Mouse (Mus musculus) kidney, postnatal 36 days (tissue): ENCODE results near the gene Gstp2.
"Not testable (repeated sequence)": the region's sequence is repeated elsewhere in the genome, so short reads cannot be mapped to it uniquely, and the experiment has no call there.

Experiments used
- DNase-seq, 2 experiments: peaks; one replicate each; pipeline ENCODE4 v3.0.0; 2021 to 2022; ENCODE audit warnings: mixed read lengths in 2 of 2

Gene Gstp2

DNA sequence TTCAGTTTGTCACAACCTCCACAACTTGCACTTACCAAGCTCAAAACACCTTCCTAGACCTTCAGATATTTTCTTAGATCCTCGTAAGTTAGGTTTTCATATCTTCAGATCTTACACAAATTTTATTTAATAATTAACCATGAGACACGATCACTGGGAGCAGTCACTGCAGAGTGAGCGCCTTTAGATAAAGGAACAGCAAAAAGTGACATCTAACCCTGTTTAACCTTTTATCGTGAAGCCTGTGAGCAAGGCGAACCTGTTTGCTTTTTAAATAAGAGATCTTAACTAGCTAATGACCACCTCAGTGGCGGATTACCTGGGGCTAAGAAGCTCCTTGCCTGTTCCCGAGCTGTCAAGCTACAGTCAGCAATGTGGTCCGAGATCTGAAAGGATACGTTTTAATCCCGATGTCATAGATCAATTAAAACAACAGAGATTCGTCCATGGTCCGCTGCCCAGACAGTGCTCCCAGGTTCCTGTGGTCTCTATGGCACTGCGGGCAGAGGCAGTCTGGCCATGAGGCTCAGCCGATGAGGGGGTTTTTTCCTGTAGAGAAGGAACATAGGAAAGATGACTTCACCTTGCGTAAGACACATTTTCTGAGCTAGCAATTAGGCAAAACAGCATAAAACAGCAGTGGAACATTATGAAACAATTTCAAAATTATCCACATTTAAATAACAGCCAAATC lies 23.0 kb upstream of the Gstp2 start:
- no peak for DNase-seq

DNA sequence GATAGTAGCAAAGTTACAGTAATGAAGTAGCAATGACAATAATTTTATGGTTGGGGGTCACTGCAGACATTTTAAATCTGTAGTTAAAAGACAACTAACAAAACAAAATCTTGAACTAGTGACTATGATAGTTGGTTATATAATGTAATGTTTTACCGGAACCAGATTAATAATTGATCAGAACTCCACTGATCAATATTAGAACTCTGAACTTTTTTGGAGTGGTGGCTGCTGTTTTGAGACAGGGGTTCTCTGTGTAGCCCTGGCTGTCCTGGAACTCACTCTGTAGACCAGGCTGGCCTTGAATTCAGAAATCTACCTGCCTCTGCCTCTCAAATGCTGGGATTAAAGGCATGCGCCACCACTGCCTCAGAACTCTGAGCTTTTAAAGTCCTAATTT lies 22.4 kb upstream of the Gstp2 start:
- DNase-seq = not testable (repeated sequence)

DNA sequence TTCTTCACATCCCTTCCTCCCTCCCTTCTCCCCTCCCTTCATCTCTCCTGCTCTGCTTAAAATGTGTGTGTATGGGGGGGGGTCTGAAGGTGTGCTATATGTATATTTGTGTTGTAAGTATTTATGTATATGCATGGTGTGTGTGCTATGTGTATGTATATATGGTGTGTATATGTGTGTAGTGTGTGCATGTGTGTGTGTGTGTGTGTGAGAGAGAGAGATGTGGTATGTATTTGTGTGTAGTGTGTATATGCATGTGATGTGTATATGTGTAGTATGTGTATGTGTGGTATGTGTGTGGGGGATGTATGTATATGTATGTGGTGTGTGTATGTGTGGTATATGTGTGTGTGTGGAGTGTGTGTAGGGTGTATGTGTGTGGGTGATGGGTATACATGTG lies 21.1 kb upstream of the Gstp2 start:
- no peak for DNase-seq

DNA sequence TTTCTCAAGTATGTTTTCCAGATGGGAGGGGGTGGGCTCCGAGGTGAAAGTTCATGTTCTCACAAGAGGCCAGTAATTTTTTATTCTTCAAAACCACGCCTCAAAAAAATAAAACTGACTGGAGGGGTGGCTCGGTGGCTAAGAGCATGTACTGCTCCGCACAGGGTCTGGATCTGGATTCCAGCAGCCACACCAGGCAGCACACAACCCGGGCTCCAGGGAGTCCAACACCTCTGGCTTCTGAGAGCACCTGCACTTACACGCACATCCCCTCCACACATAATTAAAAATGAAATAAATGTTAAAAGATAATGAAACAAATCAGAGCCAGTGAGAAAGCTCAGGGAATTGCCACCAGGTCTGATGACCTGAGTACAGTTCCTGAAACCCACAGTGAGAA lies 20.5 kb upstream of the Gstp2 start:
- peak in 1 of 2 experiments; percentile 44 for DNase-seq

DNA sequence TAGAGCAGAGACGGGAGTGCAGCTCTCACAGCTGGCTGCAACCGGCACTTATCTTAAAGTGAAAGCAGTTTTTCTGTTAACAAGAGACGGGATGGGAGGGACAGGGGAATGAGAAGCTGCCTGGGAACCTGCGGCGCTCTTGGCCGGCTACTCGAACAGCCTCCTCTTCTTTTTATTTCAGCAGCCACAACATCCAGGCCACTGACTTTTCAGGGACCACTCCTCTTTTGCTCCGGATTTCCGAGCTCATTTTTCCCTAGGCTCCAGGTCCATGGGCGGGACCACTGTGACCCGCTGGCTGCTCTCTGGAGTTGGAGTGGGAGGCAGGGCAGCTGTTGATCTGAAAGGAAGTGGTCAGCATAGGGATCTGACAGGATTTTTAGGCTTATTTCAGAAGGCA lies 18.7 kb upstream of the Gstp2 start:
- DNase-seq = not testable (repeated sequence)

DNA sequence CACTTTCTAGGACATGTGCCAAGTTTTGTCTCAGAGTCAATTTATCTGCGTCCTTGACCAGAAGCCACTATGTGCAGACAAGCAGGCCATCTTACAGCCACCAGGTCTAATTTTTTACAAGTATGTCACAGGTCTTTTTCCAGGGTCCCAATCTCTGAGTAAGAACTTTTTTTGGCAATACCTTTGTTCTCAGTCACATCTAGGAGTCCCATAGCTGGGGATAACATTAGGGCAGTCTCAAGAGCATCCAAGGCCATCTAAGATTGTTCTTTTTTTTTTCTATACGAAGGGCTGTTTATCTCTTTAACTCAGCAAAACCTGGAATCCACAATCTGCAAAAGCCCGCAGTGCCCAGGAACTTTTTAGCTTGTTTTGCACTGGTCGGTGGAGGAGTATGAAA lies 17.5 kb upstream of the Gstp2 start:
- not testable (repeated sequence) for DNase-seq

DNA sequence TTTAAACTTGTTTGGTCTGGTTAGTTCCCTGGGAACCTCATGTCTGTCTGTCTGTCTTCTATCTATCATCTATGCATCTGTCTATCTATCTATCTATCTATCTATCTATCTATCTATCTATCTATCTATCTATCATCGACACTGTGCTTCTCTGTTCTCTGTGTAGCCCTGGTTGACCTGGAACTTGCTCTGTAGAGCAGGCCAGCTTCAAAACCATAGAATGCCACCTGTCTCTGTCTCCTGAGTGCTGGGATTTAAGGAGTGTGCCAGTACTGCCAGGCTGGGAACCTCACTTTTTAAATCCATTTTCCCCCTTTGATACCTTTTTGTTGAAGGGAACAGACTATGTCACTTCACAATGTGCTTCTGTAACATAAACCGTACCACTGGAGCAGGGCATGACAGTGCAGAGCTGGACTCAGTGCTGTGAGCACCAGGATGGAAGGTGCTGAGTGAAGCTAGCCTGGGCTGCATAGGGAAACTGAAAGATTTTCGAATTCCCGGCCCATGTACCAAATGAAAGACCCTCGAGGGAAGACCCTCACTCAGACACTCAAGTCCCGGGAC lies 15.2 kb upstream of the Gstp2 start:
- no peak for DNase-seq

DNA sequence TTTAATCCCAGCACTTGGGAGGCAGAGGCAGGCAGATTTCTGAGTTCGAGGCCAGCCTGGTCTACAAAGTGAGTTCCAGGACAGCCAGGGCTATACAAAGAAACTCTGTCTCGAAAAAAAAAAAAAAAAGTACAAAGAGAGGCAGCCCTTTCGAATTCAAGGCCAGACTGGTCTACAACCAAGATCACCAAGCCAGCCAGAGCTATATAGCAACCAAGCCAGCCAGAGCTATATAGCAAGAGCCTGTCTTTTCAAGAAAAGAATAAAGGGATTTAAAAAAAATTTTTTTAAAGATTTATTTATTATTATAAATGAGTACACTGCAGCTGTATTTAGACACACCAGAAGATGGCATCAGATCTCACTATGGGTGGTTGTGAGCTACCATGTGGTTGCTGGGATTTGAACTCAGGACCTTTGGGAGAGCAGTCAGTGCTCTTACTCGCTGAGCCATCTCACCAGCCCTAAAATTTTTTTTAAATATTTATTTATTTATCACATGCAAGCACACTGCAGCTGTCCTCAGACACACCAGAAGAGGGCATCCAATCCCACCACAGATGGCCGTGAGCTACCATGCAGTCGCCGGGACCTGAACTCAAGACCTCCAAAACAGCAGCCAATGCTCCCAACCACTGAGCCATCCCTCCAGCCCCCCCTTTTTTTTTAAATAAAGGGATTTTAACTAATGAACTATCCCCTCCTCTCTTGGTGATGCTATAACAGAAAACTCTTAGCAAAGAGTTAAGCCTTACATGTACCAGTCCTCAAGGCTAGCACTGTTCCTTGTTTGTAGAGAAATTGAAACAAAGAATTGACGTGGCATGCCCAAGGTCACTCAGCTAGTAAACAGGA lies 14.4 kb upstream of the Gstp2 start:
- DNase-seq = not testable (repeated sequence)

DNA sequence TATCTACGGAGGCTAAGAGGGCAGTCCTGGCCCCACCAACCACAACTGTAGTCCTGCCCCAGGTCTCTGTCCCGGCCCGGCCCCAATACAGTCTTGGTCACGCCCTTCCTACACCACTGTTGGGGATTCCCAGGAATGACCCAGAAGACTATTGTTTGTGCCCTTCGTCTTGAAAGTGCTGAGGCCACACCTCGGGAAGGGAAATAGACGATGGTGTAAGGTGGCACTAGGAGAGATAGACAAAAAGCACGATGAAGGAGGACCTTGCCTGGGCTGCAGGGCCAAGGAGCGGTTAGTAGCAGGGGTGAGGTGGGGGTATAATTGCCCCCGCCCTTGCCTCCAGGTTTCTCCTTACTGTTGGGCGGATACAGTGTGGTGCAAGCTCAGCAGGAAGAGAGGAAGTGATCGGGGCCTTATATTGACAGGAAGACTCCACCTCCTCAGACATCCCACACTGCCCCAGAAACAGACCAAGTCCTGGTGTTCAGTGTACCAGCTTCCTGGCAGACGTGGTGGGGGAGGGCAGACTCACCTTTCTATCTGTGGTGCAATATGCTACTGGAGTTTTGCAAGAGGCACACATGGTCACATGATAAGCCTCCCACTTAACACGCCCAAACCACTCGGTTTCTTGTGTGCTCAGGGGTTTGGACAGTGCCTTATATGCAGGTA lies 13.4 kb upstream of the Gstp2 start, which contains the start of gene Gstp3:
TSS of gene Gstp3 (minus strand) at position 501 of the 672 bp plus-strand sequence.
- no peak for DNase-seq

DNA sequence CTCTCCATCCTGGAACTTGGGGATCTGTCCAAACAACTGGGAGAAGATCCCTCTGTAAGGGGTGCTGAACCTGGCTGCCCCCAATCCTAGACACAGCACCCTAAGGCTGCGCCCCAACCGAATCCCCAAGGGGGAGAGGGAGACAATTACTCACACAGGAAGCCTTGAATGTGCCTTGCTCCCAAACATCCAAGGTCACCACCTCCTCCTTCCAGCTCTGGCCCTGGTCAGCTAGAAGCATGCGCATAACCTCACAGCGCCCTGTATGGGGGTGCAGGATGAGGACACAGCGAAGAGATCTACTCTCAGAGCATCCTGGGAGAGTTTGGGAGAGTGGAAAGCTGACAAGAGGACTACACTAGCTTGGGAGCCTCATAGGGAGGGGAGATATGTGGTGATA lies 12.8 kb upstream of the Gstp2 start:
- no peak for DNase-seq

DNA sequence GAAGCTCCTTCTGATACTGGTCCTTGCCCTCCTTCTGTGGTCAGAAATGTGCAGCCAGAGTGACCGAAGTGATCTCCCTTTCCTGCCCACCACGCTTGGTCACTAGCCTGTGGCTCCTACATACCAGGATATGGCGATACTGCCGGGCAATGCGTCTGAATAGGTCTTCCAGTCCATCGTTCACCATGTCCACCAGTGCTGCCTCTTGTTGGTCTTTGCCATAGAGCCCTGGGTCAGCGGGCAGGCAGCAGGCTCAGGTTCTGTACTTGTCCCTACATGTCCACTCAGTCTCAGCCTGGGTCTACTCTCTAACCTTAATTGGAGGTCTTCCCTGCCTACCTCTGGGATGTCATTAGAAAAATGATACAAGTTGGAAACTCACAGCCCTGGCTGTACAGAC lies 12.1 kb upstream of the Gstp2 start:
- DNase-seq = no peak

DNA sequence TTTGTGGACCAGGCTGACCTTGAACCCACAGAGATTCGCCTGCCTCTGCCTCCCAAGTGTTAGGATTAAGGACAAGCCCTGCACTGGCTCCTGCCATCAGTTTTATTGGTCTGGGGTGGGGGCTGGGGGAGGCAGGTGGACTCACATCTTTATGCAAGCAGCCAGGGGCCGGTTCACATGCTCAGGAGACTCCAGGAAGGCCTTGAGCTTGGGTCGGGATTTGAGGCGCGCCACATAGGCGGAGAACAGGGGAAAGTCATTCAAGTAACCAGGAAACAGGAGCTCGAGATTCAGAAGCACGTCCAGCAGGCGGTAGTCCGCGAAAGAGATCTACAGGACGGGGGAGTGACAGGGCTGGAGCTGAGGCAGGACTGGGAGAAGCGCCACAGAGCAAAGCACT lies 11.6 kb upstream of the Gstp2 start:
- no peak for DNase-seq

DNA sequence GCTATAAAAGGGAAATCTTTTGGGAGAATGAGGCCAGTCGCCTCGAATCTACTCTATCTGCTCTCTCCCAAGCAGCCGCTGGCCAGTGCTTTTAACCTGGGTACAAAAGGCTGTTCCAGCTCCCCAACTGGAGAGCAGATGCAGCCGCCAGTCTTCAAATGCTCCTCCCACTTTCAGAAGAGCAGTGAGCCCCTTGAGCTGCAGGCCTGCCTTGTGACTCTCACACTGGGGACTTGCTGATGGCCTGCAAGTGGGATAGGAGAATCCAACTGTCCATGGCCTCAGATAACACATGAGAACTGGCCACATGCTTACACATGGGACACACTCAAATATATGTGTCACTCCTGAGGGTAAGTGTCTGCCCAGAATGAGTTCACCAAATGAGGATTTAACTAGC lies 10.9 kb upstream of the Gstp2 start:
- no peak for DNase-seq

DNA sequence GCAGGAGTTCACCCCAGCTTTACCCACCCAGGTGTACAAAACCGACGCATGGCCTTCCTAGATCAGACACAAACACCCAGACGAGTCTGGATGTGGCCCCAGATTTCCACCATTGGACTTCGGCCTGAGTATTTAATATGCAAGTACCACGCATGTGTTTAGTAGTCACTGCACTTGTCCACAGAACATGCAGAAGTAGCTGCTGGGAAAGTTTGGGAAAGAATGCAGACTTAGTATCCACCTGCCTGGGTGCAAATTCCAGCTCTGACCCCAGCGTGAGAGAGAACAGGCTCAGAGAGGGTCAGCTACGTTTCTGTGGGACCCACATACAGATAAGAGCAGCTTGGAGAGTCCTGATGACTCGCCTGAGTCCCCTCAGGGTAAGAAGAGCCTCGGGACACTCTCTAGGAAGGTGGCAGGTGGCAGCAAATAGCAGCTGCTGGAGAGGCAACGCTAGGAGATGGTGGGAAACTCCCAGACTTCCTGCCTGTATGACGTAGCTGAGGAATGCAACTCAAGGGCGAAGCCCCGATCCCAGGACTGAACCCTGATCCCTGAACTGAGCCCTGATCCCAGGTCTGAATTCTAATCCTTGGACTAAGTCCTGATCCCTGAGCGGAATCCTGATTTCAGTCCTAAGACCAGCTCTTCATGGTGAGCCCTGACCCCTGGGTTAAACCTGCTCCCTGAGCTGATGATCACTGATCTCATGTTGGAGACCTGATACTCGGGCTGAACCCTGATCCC lies 10.3 kb upstream of the Gstp2 start:
- DNase-seq = peak; percentile 65

DNA sequence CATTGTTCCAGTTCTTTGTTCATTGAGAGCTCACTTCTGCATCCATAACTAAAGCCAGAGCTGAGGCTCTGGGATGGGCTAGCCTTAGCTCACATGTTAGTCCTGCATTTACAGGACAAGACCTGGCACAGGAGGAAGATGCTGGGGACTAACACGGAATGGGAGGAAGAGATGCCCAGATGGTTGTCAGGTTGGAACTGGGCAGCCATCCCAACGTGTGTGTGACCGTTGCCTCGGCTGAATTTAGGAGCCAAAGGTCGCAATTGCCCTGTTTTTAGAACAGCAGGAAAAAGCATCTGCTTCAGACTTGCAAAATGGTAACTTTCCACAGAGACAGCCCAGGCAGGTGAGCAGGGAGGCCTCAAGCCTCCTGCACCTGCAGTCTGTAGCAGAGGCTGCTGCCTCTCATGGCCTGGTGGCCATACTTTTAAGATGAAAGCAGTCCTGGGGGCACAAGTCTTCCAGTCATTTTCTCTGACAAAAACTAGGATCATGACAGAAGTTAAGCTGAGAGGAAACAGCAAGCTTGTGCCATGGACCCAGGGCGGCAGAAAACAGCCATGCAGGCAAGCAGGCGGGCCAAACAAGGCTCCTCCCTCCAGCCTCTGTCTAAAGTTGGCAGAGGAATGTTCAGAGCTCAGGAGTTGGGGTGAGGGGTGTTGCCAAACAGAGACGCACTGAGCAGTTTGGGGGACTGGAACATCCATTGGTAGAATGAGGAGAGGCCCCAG lies 9.6 kb upstream of the Gstp2 start:
- peak; percentile 84 to 86 for DNase-seq

DNA sequence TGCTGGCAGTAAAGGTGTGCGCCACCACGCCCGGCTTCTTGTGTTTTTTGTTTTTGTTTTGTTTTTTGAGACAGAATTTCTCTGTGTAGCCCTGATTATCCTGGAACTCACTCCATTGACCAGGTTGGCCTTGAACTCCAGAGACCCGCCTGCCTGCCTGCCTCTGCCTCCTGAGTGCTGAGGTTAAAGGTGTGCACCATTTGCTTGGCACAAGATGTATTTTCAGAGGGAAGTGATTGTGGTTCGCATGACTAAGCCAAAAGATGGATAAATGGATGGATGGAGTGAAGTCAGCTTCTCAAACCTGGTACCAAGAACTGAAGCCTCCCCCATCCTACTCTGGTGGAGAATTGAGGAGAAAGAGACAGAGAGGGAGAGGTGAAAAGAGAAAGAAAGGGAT lies 8.8 kb upstream of the Gstp2 start:
- no peak for DNase-seq

DNA sequence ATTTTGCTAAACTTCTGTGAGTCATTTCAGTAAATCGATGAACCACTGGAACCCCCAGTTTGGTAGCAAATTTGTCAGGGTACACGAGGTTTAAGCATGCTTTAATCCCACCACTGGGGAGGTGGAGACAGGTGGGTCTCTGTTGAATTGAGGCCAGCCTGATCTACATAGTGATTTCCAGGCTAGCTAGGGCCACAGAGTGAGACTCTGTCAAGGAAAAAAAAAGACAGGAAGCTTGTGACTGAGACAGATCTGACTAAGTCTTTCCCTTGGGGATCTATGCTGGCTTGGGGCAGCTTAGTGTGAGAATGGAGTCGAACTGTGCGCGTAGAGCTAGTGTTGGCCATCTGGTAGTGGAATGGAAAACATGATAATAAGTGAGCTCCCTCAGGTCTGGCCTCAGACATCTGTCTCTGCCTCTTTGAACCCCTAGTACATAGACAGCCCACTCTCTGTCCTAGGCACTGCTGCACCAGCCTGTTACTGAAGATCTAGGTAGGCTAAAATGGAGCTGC lies 6.8 kb upstream of the Gstp2 start:
- DNase-seq = no peak

DNA sequence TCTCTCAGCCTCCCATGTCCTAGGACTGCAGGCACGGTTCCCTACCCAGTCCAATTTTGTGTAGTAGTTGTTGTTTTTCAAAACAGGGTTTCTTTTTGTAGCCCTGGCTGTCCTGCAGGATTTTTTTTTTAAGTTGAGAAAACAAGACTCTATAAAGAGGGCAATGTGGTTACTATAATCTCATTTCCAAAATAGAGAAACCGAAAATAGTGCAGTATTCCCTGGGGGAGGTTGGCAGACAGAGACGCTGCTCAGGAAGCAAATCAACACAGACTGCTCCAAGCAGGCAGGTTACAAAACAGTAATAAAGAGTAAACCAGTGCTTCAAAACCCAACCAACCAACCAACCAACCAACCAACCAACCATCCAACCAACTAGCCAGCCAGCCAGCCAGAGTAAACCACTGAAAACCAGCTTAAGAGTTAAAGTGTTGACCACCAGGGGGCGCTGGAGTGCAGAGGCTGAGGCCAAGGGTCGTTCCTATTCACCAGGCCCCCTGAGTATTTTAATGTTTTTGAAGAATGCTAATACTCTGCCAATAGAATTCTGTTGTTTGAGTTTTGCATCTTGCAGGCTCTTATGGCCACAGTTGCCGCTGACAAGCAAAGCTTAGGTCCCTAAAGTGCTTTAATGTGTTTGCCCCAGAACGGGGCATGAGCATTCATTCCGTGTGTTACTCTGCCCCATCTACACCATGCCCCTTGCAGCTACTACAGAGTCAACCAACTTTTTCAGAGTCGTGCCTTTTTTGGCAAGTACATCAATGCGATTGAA lies 6.1 kb upstream of the Gstp2 start:
- peak; percentile 62 to 92 for DNase-seq

DNA sequence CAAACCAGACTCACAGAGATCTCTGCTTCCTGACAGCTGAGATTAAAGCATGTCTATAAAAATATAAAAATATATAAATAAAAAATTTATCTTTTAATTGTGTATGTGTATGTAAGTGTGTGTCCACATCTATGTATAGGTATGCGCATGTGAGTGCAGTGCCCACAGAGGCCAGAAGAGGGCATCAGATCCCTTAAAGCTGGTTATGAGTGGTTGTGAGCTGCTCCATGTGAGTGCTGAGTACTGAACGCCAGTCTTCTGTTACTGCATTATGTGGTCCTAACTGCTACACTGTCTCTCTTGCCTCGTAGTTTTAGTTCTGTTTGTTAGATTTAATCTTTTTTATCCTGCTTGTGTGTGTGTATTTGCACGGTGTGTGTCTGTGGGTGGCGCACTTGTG lies 5.2 kb upstream of the Gstp2 start:
- no peak for DNase-seq

DNA sequence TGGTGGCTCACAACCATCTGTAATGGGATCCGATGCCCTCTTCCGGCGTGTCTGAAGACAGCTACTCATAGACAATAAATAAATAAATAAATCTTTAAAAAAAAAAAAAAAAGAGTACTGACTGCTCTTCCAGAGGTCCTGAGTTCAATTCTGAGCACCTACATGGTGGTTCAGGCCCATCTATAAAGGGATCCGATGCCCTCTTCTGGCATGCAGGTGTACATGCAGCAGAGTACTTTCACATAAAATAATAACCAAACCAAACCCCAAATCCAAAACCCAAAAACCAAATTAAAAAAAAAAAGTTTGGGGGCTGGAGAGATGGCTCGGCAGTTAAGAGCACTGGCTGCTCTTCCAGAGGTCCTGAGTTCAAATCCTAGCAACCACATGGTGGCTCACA lies 3.2 kb upstream of the Gstp2 start:
- DNase-seq = not testable (repeated sequence)

DNA sequence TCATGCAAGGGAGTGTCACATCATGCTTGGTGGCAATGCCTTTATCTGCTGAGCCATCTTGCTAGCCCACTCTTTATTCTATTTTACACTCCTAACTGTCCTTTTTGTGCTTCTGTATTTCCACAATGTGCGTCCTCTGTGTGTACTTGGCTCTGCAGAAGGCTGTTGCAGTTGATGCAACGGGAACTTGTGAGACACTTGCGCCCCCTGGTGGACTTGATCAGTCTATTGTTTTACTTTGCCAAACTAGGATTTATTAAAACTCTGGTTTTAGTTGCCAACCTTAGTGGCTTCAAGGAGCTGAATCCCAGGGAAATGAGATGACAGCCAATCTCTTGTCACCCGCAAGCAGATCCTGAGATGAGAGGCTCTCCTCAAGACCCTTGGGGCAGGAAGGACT lies 2.0 kb upstream of the Gstp2 start:
- peak; percentile 85 to 95 for DNase-seq
